Mouse (Mus musculus) ES-Bruce4 (cell line): ENCODE measurements at regions not wholly inside any gene's neighbourhood (a gene's known extent, or its start where the extent isn't known, plus 50 kb on each side); places are given as distances from the start of the nearest gene placed in this dataset.

Experiments used
- H3K27ac ChIP-seq: 2 replicates; pipeline ENCODE4 v1.5.1; 2012; ENCODE audit warnings: low read length, inconsistent platforms; ENCODE audit not compliant: insufficient read depth
- H3K27me3 ChIP-seq: 2 replicates; pipeline ENCODE4 v1.6.1; 2012; ENCODE audit warnings: mild to moderate bottlenecking, low read length, inconsistent platforms; ENCODE audit not compliant: control insufficient read depth, poor library complexity, insufficient read depth, severe bottlenecking
- H3K36me3 ChIP-seq: 2 replicates; pipeline ENCODE4 v1.6.1; 2012; ENCODE audit warnings: inconsistent platforms, mild to moderate bottlenecking, low read length, moderate library complexity; ENCODE audit not compliant: control insufficient read depth, poor library complexity, insufficient read depth, severe bottlenecking
- H3K4me1 ChIP-seq: one replicate; pipeline ENCODE4 v1.8.1; 2011; ENCODE audit warnings: low read length; ENCODE audit not compliant: control insufficient read depth, insufficient read depth
- H3K4me3 ChIP-seq: 2 replicates; pipeline ENCODE4 v1.5.1; 2011; ENCODE audit warnings: low read depth, mild to moderate bottlenecking, low read length
- H3K9ac ChIP-seq: 2 replicates; pipeline ENCODE4 v1.6.1; 2012; ENCODE audit warnings: low read depth, mild to moderate bottlenecking, inconsistent platforms; ENCODE audit not compliant: poor library complexity, severe bottlenecking
- H3K9me3 ChIP-seq: replicated peaks from 2 replicates; pipeline ENCODE4 v1.6.1; 2012; ENCODE audit warnings: mild to moderate bottlenecking, low read length, inconsistent platforms; ENCODE audit not compliant: control insufficient read depth, poor library complexity, insufficient read depth, severe bottlenecking
- CTCF ChIP-seq: IDR thresholded peaks from one replicate; pipeline ENCODE4 v1.8.1; 2011; ENCODE audit warnings: low read depth, low read length
- EP300 ChIP-seq: IDR thresholded peaks from 2 replicates; pipeline ENCODE4 v1.6.1; 2011; ENCODE audit warnings: low read depth, low read length; ENCODE audit not compliant: insufficient read depth
- POLR2A ChIP-seq: IDR thresholded peaks from one replicate; pipeline ENCODE4 v1.8.1; 2011; ENCODE audit warnings: low read length; ENCODE audit not compliant: insufficient read depth

- Histone ChIP-seq H3K36me3 (no peaks in the 10 kb centered on the region), H3K27me3 (no peaks in the 10 kb centered on the region), H3K4me3 (no peak overlapping the region), H3K27ac (no peak overlapping the region), H3K9me3 (no peaks in the 10 kb centered on the region), H3K9ac (no peak overlapping the region), H3K4me1 (no peaks in the 10 kb centered on the region)
- TF ChIP-seq POLR2A (no peak), CTCF (no peak), EP300 (no peak)
Observed at GRCm38 (mm10) chr16:88412287-88412686, 94.5 kb downstream of the Cldn17 start.

DNA sequence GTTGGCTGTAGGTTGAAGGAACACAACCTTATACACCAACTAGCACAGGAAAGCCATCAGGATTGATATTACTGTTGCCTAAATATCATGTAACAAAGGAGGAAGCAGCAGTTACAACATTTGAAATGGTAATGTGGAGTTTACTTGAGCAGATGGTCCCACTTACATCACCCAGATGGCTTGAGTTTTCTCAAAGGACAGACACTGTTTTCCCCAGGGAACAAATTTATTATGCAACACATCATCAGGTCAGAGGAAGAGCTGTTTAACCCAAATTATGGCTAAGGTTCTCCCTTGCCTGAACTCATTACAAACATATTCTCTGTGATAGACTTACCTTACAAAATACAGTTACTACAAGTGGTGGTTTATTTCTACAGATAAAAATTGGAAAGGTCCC is 98.6 kb downstream of the Cldn17 start:
- Histone ChIP-seq H3K4me1 (no peaks in the 10 kb centered on the region), H3K4me3 (no peak overlapping the region), H3K27ac (no peak overlapping the region), H3K27me3 (no peaks in the 10 kb centered on the region), H3K9ac (no peak overlapping the region), H3K9me3 (no peaks in the 10 kb centered on the region), H3K36me3 (no peaks in the 10 kb centered on the region)
- TF ChIP-seq EP300 (no peak), POLR2A (no peak), CTCF (no peak)

DNA sequence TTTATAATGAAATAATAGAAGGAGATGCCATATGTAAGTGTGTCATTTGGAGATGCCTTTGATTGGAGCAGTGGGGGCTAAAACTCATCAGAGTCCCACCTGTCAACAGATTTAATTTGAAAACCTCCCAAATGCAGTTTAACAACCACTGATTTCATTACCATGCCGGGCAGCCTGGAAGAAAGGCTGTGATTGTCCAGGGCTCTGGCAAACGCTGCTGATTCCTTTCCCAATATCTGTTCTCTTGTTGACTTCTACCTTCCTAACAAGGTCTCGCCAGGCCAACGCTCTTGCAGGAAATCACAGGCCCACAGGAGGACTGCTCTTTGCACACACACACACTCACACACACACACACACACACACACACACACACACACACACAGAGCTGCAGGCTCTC is 102.4 kb downstream of the Cldn17 start:
- H3K27me3 ChIP-seq: no peaks in the 10 kb centered on the region
- no peak overlapping the region for H3K27ac ChIP-seq
- H3K4me1 ChIP-seq: no peaks in the 10 kb centered on the region
- no peaks in the 10 kb centered on the region for H3K9me3 ChIP-seq
- no peak overlapping the region for H3K9ac ChIP-seq
- TF ChIP-seq POLR2A: no peak
- no peak for TF ChIP-seq CTCF
- no peak for TF ChIP-seq EP300
- no peaks in the 10 kb centered on the region for H3K36me3 ChIP-seq
- H3K4me3 ChIP-seq: no peak overlapping the region

DNA sequence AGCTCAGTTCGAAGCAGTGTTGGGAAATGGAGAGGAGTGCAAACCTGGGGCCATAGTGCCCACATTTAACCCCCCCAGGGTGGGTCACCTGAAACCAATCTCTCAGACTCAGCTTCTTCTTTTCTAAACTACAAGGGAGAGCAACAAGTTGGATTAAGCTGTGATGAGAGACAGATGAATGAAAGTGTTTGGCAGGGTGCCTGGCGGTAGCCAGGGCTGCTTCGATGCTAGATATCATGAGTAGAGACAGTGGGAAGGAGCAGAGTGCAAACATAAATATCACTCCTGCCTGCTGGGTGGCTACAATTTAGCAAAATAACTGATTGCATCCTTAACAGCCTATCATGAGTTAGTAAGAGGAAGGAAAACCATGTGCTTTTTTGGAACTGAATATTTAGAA is 106.9 kb downstream of the Cldn17 start:
- Histone ChIP-seq H3K27me3 (no peaks in the 10 kb centered on the region), H3K4me1 (no peaks in the 10 kb centered on the region), H3K9me3 (no peaks in the 10 kb centered on the region), H3K36me3 (no peaks in the 10 kb centered on the region), H3K9ac (no peak overlapping the region), H3K4me3 (no peak overlapping the region), H3K27ac (no peak overlapping the region)
- TF ChIP-seq POLR2A (no peak), EP300 (no peak), CTCF (no peak)

DNA sequence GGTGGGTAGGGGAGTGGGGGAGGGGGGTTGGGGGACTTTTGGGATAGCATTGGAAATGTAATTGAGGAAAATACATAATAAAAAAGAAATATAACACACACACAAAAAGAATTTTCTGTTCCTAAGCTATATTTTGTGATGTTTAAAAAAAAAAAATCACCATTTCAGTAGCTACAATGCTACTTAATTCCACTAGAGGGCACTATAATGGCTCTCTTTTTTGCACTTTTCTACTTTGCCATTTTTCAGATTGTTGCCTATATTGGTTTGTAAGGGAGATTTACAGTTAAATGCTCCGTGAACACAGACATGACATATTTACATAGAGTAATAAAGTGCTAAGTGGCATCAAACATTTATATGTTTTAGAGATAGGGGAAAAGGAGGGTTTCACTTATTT is 102.7 kb upstream of the Grik1 start:
- H3K27me3 ChIP-seq: no peaks in the 10 kb centered on the region; the same call in 1 of the 2 replicates
- peaks cover 3% of the 10 kb centered on the region; the same call in 1 of the 2 replicates for H3K9me3 ChIP-seq
- no peaks in the 10 kb centered on the region for H3K4me1 ChIP-seq
- H3K36me3 ChIP-seq: no peaks in the 10 kb centered on the region
- no peak overlapping the region for H3K27ac ChIP-seq
- no peak overlapping the region for H3K4me3 ChIP-seq
- no peak for TF ChIP-seq CTCF
- TF ChIP-seq POLR2A: no peak
- no peak for TF ChIP-seq EP300
- no peak overlapping the region for H3K9ac ChIP-seq

DNA sequence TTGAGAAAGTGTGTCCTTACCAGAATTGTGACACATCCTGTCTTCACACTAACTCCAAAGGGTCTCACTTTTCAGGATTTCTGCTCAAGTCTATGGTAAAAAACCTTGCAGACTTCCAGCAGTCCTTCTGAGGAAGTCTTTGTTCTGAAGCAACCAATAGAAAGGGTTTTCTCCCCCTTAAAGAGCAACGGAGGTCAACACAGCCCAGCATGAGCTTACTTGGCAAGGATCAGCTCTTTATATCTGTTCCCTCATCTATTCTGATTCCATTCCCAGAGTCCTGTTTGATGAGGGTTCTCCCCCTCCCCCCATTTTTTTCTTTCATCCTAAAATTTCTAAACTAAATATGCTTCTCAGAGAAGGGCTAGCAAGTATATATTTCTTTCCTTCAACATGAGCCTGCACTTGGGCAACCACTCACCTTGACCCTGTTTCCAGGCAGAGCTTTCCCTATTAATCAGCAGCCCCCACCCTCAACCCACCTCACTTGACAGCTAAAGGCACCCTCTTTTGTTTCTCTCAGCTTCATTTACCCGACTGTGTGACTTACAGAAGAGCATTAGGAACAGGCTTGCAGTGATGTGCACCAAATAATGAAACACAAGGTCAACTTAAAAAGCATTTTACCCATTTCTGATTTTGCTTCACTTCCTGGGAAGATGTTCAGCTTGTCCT is 91.7 kb upstream of the Grik1 start:
- H3K4me3 ChIP-seq: no peak overlapping the region
- H3K27me3 ChIP-seq: no peaks in the 10 kb centered on the region
- H3K9me3 ChIP-seq: no peaks in the 10 kb centered on the region
- no peaks in the 10 kb centered on the region for H3K36me3 ChIP-seq
- no peak overlapping the region for H3K27ac ChIP-seq
- H3K4me1 ChIP-seq: no peaks in the 10 kb centered on the region
- H3K9ac ChIP-seq: no peak overlapping the region
- TF ChIP-seq EP300: no peak
- TF ChIP-seq POLR2A: no peak
- TF ChIP-seq CTCF: no peak
